Mouse (Mus musculus): ENCODE data around the gene Mettl21a. TPM values are rescaled to one million over a fixed set of nuclear protein-coding genes. Genes with fewer than 3 reads are reported as not detected.

The Mettl21a gene
- polyA plus RNA-seq, 1 experiment from 2014 or later, result 18.2 TPM

Other genes starting within 250 kb of the Mettl21a start
- gene Creb1, start 84.6 kb downstream of the Mettl21a start, polyA plus RNA-seq (2015; fragmentation: Nextera tagmentation; extraction: Ambion mirVana), result 28.7 and 32.9 TPM in 2 replicates
- gene Ccnyl1, start 73.2 kb upstream of the Mettl21a start, polyA plus RNA-seq (2015; fragmentation: Nextera tagmentation; extraction: Ambion mirVana), result 4.2 and 5.2 TPM in 2 replicates
- 0.14 and 0.21 TPM in 2 replicates for gene Fzd5, start 120.5 kb upstream of the Mettl21a start, polyA plus RNA-seq (2015; fragmentation: Nextera tagmentation; extraction: Ambion mirVana)

Measured in hindbrain, embryonic 15.5 days (tissue).